Mouse (Mus musculus) liver, embryonic 11.5 days (tissue): ENCODE data around the gene Ubxn6. TPM values are rescaled to one million over a fixed set of nuclear protein-coding genes. Genes with fewer than 3 reads are reported as not detected.
"Not testable (repeated sequence)": the region's sequence is repeated elsewhere in the genome, so short reads cannot be mapped to it uniquely, and the experiment has no call there.

Experiments used
- ATAC-seq: fragments of 200-750 bp; cut with Nextera tagmentation; replicated peaks from 2 replicates; pipeline ENCODE4 v1.8.0; 2017; ENCODE audit warnings: moderate number of reproducible peaks, mild to moderate bottlenecking, moderate TSS enrichment, moderate library complexity; ENCODE audit not compliant: low FRiP score
- DNase-seq: peaks from one replicate; pipeline ENCODE4 v3.0.0-alpha.2; 2017; ENCODE audit warnings: low spot score
- H3K27ac ChIP-seq: fragments of 300-500 bp; sonication (generic); 2 replicates; pipeline ENCODE4 v1.5.1; 2014; ENCODE audit warnings: mild to moderate bottlenecking, low read depth, low read length, control low read depth
- H3K27me3 ChIP-seq: fragments of 300-500 bp; sonication (generic); replicated peaks from 2 replicates; pipeline ENCODE4 v1.6.1; 2014; ENCODE audit warnings: low read length, mixed read lengths; ENCODE audit not compliant: control insufficient read depth, insufficient read depth
- H3K36me3 ChIP-seq: fragments of 300-500 bp; sonication (generic); 2 replicates; pipeline ENCODE4 v1.6.1; 2014; ENCODE audit warnings: mild to moderate bottlenecking, low read length, moderate library complexity, mixed read lengths; ENCODE audit not compliant: control insufficient read depth, insufficient read depth
- H3K4me1 ChIP-seq: fragments of 300-500 bp; sonication (generic); replicated peaks from 2 replicates; pipeline ENCODE4 v1.6.1; 2014; ENCODE audit warnings: low read length, mixed read lengths; ENCODE audit not compliant: control insufficient read depth, insufficient read depth
- H3K4me2 ChIP-seq: fragments of 300-500 bp; sonication (generic); 2 replicates; pipeline ENCODE4 v1.6.1; 2014; ENCODE audit warnings: mild to moderate bottlenecking, control low read depth, moderate library complexity
- H3K4me3 ChIP-seq: fragments of 300-500 bp; sonication (generic); 2 replicates; pipeline ENCODE4 v1.5.1; 2014; ENCODE audit warnings: low read depth, low read length, control low read depth
- H3K9ac ChIP-seq: fragments of 300-500 bp; sonication (generic); 2 replicates; pipeline ENCODE4 v1.6.1; 2014; ENCODE audit warnings: low read depth, low read length, control low read depth
- H3K9me3 ChIP-seq: fragments of 300-500 bp; sonication (generic); 2 replicates; pipeline ENCODE4 v1.6.1; 2016; ENCODE audit warnings: low read length, inconsistent platforms, mixed read lengths; ENCODE audit not compliant: control insufficient read depth
- WGBS: fragments of 180-500 bp; shearing (Covaris S2); extraction: QIAGEN DNeasy Blood & Tissue Kit; methylation state at CpG from one replicate; pipeline ENCODE4 v1.1.7; 2014; 5-methylcytosine and 5-hydroxymethylcytosine counted together
- polyA plus RNA-seq: library from polyadenylated mRNA; unstranded; fragments of >200 nt; fragmentation: Nextera tagmentation; extraction: Ambion mirVana; gene quantifications from 2 replicates; pipeline ENCODE4 v1.2.1, GENCODE M21; 2014

Gene Ubxn6
- polyA plus RNA-seq, 1 experiment from 2014 or later, result 25.7 TPM

DNA sequence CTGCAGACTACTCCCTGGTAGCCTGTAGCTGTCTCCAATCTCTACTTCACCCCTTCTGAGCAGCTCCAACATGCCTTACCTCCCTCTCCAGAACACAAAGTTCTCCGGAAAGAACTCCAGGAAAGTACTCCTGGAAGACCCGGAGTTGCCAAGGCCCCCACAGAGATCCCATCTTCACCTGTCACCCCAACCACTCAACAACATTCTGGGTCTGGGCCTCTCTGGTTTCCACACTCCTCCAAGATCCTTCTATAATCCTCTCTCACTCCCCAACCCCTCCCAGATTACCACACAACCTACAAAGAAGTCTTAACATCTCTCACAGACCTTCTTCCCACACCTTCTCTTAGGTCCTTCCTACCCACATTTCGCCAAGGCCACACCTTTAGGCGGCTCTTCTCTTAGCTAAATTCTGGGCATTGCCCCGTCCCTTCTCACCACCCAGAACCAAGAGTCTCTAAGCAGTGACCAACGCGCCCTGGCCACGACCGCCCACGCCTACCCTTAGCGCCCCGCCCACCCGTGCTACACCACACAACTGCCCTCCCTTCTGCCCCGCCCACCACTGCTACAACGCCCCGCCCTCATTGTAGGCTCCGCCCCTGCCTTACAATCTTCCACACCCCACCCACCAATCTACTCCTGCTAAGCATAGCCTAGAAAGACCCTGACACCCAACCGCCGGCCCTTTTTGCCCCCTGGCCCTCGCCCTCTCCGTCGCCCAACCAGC is 566 bp downstream of the Ubxn6 start:
- peaks cover 25% of the 10 kb centered on the region for H3K36me3 ChIP-seq
- H3K4me1 ChIP-seq, result peaks cover 15% of the 10 kb centered on the region
- peak overlapping the region; percentile 86 for H3K4me2 ChIP-seq
- WGBS, result 8% methylated on average over 22 of the region's 22 CpGs
- peak overlapping the region; percentile 99 for H3K27ac ChIP-seq
- no peaks in the 10 kb centered on the region for H3K27me3 ChIP-seq
- ATAC-seq (peak; percentile 51), DNase-seq (no peak)
- H3K4me3 ChIP-seq, result peak overlapping the region; percentile 82
- H3K9me3 ChIP-seq, result no peaks in the 10 kb centered on the region
- peak overlapping the region; percentile 87 for H3K9ac ChIP-seq

DNA sequence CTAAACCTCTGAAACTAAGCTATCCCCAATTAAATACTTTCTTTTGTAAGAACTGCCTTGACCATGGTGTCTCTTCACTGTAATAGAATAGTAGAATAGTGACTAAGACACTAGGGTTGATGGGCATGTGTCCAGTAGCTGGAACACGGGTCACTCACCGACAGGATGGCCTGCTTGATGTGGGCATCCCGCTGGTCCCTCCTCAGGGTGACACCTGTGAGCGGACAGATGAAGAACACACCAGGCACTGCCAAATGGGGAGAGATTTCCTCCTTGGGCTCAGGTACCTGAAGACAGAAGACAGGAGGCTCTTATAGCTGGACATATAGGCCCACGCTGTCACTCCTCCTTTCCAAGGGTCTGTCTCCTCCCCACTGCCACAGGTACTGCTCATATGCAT is 2.6 kb downstream of the Ubxn6 start:
- peaks cover 43% of the 10 kb centered on the region for H3K36me3 ChIP-seq
- no peak overlapping the region for H3K4me2 ChIP-seq
- no peaks in the 10 kb centered on the region for H3K9me3 ChIP-seq
- H3K9ac ChIP-seq, result no peak overlapping the region
- ATAC-seq (no peak), DNase-seq (no peak)
- H3K27me3 ChIP-seq, result no peaks in the 10 kb centered on the region
- no peak overlapping the region for H3K4me3 ChIP-seq
- 88% methylated on average over 5 of the region's 5 CpGs for WGBS
- no peak overlapping the region for H3K27ac ChIP-seq
- H3K4me1 ChIP-seq, result peaks cover 15% of the 10 kb centered on the region

DNA sequence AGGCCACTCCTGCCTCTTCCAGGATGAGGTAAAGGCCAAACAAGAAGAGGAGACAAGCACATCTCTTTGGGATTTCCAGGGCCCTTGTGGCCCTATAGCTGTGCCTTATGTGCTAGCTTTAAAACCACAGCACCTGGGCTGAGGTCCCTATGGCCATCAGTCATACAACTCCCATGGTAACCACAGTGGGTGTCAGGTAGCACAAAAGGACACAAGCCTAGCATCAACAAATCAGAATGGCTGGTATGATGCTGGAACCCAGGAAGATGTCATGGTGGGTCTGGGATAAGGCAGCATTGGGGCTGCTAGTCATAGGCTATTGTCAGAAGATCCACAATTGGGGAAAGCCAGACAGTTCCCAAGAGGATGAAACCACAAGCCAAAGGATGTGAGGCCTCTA is 3.7 kb downstream of the Ubxn6 start:
- Histone ChIP-seq H3K4me2 (no peak overlapping the region), H3K9me3 (no peaks in the 10 kb centered on the region), H3K4me1 (peaks cover 15% of the 10 kb centered on the region), H3K27ac (no peak overlapping the region), H3K4me3 (no peak overlapping the region), H3K27me3 (no peaks in the 10 kb centered on the region), H3K36me3 (peaks cover 52% of the 10 kb centered on the region), H3K9ac (no peak overlapping the region)
- no peak for DNase-seq
- ATAC-seq, result no peak

DNA sequence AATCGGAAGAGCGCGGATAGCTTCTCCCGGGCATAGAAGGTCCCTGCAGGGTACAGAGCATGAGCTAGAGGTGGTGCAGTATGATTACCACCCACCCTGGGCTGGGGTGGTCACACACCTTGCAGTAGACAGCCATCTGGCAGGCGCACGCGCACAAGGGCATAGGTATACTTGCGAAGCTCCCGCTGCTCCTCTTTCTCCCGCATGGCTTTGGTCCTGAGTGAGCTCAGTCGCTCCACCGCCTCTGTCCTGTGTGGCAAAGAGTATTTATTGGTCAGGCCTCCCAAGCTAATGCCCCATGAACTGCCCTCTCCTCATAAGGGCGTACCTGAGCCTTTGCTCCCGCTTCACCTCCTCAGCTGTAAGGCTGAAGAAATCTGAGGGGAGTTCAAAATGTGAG is 5.8 kb downstream of the Ubxn6 start:
- 95% methylated on average over 14 of the region's 14 CpGs for WGBS
- peaks cover 6% of the 10 kb centered on the region for H3K4me1 ChIP-seq
- H3K36me3 ChIP-seq, result peaks cover 71% of the 10 kb centered on the region
- H3K4me3 ChIP-seq, result no peak overlapping the region
- no peaks in the 10 kb centered on the region for H3K27me3 ChIP-seq
- no peaks in the 10 kb centered on the region for H3K9me3 ChIP-seq
- H3K9ac ChIP-seq, result no peak overlapping the region
- DNase-seq (no peak), ATAC-seq (no peak)
- H3K27ac ChIP-seq, result no peak overlapping the region
- H3K4me2 ChIP-seq, result no peak overlapping the region

DNA sequence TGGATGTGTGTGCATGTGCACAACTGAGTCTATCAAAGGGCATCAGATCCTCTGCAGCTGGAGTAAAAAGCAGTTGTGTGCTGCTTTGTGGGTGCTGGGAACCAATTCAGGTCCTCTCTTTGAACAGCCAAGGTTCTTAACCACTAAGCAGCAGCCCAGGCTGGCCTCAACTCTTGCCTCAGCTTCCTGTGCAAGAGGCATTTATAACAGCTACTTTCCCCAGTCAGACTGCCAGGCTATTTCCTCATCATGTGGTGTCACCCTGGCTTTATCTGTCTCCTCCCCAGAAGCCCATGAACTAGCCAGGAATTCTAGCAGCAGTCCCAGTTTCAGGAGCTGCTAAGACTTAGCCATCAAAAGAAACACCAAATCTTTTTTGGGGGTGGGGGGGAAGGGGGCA is 8.4 kb downstream of the Ubxn6 start:
- Histone ChIP-seq H3K27me3 (no peaks in the 10 kb centered on the region), H3K4me3 (no peak overlapping the region), H3K9ac (no peak overlapping the region), H3K9me3 (no peaks in the 10 kb centered on the region), H3K36me3 (peaks cover 85% of the 10 kb centered on the region), H3K4me1 (no peaks in the 10 kb centered on the region), H3K27ac (no peak overlapping the region), H3K4me2 (no peak overlapping the region)
- DNase-seq, result no peak
- no peak for ATAC-seq

DNA sequence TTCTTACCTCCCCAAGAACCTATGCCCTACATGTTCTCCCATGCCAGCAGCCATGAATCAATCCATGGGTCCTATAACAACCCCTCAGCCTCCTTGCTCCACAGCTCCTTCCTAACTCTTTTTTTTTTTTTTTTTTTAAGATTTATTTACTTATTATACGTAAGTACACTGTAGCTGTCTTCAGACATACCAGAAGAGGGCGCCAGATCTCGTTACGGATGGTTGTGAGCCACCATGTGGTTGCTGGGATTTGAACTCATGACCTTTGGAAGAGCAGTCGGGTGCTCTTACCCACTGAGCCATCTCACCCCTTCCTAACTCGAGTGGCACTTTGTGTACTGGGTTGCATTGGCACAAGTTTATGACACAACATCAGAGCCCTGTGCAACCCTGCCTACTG is 9.1 kb downstream of the Ubxn6 start:
- H3K4me1 ChIP-seq, H3K27me3 ChIP-seq, H3K4me2 ChIP-seq, ATAC-seq, H3K9ac ChIP-seq, DNase-seq, H3K9me3 ChIP-seq, H3K27ac ChIP-seq, H3K4me3 ChIP-seq: not testable (repeated sequence)
- H3K36me3 ChIP-seq, result peaks cover 90% of the 10 kb centered on the region
- WGBS, result 86% methylated on average over 6 of the region's 6 CpGs

DNA sequence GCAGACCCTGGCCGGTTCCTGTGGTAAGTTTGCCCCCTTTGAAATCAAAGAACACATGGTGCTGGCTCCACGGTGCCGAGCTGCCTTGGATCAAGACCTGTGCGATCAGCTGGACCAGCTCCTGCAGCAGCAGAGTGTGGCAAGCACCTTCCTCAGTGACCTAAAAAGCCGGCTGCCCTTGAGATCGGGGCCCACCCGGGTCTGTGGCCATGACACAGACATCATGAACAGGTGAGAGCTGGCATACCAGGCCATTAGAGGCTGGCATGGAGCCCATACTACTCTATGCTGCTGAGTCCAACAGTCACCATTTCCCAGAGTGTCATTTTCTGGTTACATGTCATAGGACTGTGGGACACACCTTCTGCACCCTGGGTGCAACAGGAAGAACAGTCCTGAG is 12.7 kb downstream of the Ubxn6 start:
- Histone ChIP-seq H3K4me2 (no peak overlapping the region), H3K9ac (no peak overlapping the region), H3K9me3 (no peaks in the 10 kb centered on the region), H3K27me3 (no peaks in the 10 kb centered on the region), H3K4me3 (no peak overlapping the region), H3K27ac (no peak overlapping the region), H3K4me1 (no peaks in the 10 kb centered on the region), H3K36me3 (peaks cover 87% of the 10 kb centered on the region)
- ATAC-seq (no peak), DNase-seq (no peak)
- 91% methylated on average over 7 of the region's 7 CpGs for whole genome bisulfite sequencing

DNA sequence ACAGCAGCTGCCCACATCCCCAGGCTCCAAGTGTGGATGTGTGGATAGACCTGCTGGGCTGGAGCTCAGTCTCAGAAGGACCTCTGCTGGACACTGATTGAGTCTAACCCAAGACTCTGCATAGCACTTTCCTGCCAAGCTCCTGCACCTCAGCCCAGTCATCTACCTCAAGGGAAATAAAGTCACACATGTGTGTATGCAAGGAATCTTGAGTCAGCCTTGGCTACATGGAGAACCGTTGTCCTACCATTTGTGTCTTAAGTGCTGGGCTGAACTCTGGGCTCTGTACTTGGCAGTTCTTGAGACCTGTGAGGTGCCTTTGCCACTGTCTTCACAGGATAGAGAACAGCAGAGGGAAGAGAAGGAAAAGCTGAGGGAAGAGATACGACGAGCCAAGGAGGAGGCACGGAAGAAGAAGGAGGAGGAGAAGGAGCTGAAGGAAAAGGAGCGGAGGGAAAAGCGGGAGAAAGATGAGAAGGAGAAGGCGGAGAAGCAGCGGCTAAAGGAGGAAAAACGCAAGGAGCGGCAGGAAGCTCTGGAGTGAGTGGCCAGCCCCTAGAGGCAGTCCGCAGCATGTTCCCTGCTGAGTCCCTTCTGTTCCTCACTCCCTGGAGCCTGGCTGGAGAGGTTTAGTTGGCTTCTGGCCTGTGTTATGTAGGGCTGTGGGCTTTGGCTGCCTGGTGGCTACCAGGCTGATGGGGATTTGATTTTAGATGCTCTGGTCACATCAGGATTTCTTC is 17.3 kb downstream of the Ubxn6 start:
- Histone ChIP-seq H3K4me3 (no peak overlapping the region), H3K9ac (no peak overlapping the region), H3K27me3 (no peaks in the 10 kb centered on the region), H3K27ac (no peak overlapping the region), H3K4me1 (no peaks in the 10 kb centered on the region), H3K4me2 (no peak overlapping the region), H3K9me3 (no peaks in the 10 kb centered on the region), H3K36me3 (peaks cover 66% of the 10 kb centered on the region)
- DNase-seq (no peak), ATAC-seq (no peak)
- WGBS, result 91% methylated on average over 11 of the region's 11 CpGs
